Mouse (Mus musculus): ENCODE measurements around the gene Ppfia3. TPM values are rescaled to one million over a fixed set of nuclear protein-coding genes. Genes with fewer than 3 reads are reported as not detected.
"Not testable (repeated sequence)": the region's sequence is repeated elsewhere in the genome, so short reads cannot be mapped to it uniquely, and the experiment has no call there.

The Ppfia3 gene
- 100 to 1,000 TPM; 133 TPM for total RNA-seq (2021)
- long read RNA-seq, experiment 1, full-length matches to known transcripts, result 64 of 108 reads
- long read RNA-seq, experiment 1, partial matches to known transcripts, result 24 of 108 reads
- long read RNA-seq, experiment 1, other reads (novel, unspliced or antisense), result 20 of 108 reads
- long read RNA-seq, experiment 2, full-length matches to known transcripts, result 54 of 109 reads
- long read RNA-seq, experiment 2, partial matches to known transcripts, result 37 of 109 reads
- long read RNA-seq, experiment 2, other reads (novel, unspliced or antisense), result 18 of 109 reads

DNA sequence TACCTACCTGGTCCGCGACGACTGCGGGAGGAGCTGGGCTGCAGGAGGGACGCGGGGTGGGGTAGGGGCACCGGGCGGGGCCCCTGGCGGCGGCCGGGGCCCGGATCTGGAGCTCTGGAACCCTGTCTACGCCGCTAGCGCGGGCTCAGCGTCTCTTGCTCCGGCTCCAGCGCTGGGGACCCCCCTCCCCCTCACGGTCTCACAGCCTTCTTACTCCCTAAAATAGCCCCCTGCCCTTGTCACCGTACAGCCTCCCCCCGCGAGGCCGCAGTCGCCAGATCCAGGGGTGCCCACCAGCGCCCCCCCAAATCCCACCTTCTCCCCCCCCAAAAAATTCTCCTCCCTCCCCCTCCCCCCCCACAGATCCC is at the start of gene Ppfia3:
Gene Ppfia3 (minus strand): TSS at position 368 of the 368 bp plus-strand sequence.
- DNase-seq (ENCODE audit: low spot score in 2 of 2), result no peak

DNA sequence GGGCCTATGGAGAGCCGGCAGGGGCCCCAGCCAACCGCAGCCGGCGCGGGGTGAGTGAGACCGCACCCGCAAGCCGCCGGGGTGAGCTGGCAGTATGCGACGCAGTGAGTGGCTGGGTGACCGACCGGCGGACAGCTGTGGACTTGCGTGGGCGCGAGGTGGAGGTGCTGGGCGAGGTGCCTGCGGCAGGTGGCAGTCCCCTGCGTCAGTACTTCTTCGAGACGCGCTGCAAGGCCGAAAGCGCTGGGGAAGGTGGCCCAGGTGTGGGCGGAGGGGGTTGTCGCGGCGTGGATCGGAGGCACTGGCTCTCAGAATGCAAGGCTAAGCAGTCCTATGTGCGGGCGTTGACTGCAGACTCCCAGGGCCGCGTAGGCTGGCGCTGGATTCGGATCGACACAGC is 48.8 kb upstream of the Ppfia3 start:
- DNase-seq (ENCODE audit: low spot score in 2 of 2), result no peak

DNA sequence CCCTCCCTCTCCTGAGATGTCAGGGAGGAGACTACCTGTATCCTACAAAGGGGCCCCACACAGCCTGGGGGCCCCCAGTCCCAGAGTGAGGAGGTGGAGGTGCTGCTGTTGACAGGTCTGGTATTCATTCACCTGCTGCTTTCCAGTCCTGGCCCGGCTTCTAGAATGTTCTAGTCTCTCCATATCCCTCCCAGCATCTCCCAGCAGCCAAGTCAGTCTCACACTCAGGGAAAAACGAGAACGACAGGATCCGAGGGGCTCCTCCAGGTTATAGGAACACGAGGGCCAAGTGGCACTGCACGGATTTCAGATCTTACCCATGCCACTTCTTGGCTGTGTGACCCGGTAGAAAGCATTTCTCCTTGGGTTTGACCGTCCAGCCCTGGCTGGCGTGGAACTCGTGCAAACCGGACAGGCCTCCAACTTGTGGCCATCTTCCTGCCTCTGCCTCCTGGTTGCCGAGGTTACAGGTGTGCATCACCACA is 48.0 kb upstream of the Ppfia3 start:
- DNase-seq (ENCODE audit: low spot score in 2 of 2), result no peak

DNA sequence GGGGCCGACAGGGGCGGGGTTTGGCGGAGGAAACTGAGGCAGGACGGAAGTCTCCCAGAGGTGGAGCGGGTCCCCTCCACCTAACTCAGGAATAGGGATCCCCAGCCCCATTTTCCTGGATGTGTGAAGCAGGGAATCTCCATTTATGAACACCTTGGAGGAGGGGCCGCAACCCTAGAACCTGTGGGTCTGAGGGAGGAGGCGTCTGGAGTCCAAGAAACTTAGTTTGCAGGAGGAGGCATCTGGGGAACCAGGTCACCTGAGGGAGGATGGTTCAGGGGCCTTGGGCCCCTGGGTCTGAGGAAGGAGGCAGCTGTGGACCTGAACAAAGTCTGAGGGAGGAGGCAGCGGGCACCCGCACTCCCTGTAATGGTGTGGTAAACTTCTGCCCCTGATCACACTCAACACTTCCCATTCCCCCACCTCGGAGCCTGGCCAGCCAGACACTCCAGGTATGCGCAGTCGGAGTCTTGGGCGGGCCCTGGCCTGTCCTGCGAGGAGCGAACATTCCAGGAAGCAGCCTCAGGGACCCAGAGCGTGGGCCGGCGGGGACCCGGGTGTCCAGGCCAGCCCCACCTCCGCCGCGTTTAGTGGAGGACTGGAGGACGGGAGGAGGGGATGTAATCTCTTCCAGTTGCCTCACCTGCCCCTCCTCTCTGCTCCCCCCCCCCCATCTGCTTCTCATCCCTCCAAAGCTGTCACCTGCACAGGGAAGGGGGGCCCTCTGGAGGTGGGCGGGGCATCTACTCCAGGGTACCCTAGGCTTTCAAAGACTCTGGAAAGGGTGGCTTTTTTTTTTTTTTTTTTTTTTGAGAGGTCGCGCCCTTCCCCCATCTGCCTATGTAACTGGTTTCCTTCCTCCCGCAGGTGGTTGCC is 47.3 kb upstream of the Ppfia3 start:
- DNase-seq (ENCODE audit: low spot score in 2 of 2), result no peak

DNA sequence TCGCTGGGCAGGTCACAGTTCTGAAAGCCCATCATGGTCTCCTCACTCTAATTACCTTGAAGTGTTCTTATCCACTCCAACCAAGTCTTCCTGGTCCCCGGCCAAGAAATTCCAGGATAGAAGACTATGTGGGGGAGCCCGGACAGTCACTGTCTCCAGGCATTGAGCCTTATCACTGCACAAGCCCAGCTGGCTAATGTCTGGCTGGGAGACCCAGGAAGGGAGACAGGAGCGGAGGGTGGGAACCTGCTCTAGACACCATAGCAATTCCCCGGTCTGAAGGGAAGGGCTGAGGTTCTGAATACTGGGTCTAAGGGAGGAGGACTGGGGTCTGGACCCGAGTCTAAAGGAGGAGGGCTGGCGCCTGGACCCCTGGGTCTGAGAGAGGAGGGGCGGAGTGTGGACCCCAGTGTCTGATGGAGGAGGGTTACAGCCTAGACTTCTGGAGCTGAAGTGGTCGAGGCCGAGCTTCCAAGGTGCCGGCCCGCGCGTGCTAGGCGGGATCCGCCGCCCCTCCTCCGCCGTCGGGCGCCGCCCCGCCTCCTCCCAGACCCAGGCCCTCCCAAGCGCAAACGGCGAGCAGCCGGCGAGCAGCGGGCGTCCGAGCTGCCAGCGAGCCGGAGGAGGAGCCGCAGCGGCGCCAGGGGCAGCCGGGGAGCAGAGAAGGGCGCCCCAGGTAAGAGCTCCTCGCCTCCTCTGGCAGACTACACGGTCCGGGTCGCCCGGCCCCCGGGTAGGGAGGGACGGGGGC is 46.5 kb upstream of the Ppfia3 start, which contains the start of gene Ntf5:
Gene Ntf5 (plus strand): TSS at position 583 of the 751 bp plus-strand sequence.
- no peak for DNase-seq (ENCODE audit: low spot score in 2 of 2)

DNA sequence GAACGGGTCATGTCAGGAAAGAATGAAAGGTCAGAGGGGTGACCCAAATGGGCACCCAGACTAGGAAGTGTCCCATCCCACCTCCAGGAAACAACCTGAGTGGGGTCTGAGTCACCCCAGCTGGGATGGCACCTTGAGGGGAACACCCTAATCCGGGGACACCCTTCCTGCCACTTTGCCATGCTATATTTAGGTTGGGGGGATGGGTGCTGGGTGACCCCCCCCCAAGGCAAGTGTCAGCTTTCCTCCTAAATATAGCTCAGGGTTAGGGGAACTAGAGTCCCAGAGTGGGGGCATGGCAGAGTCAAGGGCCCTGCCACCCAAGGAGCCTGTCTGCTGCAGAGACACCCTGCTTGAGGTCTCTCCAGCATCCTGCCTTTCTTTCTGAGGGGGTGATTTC is 45.6 kb upstream of the Ppfia3 start:
- no peak for DNase-seq (ENCODE audit: low spot score in 2 of 2)

DNA sequence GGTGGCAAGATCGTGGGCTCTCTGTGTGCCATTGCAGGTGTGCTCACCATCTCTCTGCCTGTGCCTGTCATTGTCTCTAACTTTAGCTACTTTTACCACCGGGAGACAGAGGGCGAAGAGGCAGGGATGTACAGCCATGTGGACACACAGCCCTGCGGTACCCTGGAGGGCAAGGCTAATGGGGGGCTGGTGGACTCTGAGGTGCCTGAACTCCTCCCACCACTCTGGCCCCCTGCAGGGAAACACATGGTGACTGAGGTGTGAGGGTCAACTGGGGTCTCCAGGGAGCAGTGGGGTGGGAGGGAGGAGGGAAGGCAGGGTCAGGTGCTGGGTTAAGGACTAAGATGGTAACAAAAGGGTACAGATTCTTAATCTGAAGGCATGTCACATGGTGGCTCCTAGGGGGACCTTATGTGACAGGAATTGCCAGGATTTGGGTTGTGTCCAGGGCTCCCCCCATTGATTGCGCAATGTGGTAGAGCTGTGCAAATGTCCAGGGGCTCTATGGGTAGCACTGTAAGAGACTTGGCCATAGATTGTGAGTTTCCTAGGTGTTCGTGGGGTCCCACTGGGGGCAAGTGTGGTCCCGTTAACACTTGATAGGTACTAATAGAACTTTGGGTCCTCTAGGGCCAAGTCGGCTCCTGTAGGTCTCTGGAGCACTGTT is 42.8 kb upstream of the Ppfia3 start:
- DNase-seq (ENCODE audit: low spot score in 2 of 2), result no peak

DNA sequence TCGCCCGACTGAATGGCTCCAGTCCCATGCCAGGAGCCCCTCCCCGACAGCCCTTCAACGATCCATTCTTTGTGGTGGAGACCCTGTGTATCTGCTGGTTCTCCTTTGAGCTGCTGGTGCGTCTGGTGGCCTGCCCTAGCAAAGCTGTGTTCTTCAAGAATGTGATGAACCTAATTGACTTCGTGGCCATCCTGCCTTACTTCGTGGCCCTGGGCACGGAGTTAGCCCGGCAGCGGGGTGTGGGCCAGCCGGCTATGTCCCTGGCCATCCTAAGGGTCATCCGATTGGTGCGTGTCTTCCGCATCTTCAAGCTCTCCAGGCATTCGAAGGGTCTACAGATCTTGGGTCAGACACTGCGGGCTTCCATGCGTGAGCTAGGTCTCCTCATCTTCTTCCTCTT is 42.1 kb upstream of the Ppfia3 start:
- no peak for DNase-seq (ENCODE audit: low spot score in 2 of 2)

DNA sequence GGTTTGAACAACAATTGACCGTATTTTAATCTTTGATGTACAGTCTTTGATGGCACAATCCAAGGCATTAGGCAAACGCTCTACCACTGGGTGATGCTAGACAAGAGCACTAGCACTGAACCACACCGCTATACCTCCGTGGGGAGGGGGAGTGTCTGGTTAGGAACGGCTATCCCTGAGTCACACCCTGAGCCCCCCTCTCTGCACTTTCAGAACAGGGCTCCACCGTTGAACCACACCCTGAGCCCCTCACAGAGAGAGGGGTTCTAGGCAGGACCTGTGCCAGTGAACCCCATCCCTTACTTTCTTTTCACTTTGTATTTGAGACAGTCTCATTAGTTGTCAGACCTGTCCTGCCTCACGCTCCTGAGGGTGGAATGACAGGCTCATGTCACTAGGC is 41.5 kb upstream of the Ppfia3 start:
- no peak for DNase-seq (ENCODE audit: low spot score in 2 of 2)

DNA sequence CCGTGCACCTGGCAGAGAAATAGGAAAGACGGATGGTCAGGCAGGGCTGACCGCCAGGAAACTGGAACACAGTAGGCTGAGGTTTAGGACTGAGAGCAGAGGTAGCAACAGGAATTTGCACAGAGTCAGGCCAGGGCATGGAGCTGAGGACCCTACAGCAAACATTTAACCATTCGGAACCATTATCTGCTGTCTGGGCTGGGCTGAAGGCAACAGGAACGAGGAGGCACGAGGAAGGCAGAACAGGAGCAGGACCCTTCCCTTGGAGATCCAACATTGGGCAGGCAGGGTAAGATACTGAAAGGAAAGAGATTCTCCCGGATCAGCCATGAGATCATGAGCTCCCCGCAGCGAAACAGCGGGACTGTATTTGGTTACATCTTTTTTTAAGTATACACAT is 41.0 kb upstream of the Ppfia3 start:
- no peak for DNase-seq (ENCODE audit: low spot score in 2 of 2)

DNA sequence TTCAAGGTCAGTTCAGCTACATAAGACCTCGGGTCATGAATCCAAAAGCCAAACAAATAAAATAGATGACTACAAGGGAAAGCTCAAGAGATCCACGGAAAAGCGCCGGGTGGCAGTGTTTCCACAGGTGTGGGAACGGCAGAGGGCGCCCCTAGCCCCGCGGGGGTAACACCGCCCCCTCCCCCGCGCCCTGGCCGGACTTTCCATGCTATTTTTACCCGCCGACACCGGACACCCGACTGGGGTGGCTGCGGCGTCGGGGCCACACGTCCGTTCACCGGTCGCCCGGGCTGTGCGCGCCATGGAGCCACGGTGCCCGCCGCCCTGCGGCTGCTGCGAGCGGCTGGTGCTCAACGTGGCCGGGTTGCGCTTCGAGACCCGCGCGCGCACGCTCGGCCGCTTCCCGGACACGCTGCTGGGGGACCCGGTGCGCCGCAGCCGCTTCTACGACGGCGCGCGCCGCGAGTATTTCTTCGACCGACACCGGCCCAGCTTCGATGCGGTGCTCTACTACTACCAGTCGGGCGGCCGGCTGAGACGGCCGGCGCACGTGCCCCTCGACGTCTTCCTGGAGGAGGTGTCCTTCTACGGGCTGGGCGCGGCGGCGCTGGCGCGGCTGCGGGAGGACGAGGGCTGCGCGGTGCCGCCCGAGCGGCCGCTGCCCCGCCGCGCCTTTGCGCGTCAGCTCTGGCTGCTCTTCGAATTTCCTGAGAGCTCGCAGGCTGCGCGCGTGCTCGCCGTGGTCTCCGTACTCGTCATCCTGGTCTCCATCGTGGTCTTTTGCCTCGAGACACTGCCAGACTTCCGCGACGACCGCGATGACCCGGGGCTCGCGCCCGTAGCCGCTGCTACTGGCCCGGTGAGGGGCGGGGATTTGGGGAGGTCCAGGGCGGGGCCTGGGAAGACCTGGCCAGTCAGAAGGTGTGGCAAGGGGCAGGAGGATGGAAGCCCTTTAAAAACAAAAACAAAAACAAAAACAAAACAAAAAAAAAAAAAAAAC is 39.6 kb upstream of the Ppfia3 start:
- DNase-seq (ENCODE audit: low spot score in 2 of 2), result no peak

DNA sequence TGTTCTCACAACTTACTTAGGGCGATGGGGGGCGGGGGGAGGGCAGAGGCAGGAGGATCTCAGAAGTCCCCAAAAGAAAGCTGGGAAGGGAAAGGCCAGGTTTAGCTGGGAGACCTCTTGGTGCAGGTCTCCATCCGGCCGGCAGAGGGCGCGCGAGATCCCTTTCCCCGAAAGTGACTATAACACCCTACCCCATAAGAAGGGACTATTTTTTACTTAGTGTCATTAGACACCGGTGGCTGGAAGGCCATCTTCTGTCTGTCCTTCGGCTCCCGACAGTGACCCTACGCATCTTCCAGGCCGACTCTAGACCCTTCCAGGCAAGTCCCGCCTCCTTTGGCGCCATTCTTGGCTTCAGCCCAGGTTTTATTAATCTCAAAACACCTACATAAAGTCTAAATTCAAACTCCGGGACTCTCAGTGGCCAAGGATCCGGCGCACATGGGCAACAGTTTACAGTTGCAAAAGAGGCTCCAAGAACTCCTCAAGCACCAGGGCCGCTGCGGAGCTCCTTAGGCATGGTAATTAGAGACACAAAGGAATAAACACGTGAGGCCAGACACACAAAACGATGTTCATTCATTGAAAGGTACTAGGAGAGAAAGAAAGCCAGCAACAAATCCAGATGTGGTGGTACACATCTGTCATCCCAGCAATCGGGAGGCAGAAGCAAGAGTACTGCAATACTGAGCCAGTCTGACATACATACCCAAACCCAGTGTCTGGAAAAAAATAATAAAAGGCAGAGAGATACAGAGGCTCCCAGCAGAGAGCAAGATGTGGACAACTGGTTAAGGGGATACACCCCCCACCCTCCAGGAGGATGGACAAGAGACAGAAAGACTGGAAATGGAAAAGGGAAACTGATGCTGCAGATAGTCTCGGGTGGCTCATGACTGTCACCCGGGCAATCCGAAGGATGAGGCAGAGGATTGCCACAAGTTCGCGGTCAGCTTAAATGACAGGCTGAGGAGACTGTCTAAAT is 38.6 kb upstream of the Ppfia3 start, which contains the start of gene Kcna7:
Gene Kcna7 (plus strand): TSS at position 563 of the 985 bp plus-strand sequence.
- peak; percentile 53 to 59 for DNase-seq (ENCODE audit: low spot score in 2 of 2)

DNA sequence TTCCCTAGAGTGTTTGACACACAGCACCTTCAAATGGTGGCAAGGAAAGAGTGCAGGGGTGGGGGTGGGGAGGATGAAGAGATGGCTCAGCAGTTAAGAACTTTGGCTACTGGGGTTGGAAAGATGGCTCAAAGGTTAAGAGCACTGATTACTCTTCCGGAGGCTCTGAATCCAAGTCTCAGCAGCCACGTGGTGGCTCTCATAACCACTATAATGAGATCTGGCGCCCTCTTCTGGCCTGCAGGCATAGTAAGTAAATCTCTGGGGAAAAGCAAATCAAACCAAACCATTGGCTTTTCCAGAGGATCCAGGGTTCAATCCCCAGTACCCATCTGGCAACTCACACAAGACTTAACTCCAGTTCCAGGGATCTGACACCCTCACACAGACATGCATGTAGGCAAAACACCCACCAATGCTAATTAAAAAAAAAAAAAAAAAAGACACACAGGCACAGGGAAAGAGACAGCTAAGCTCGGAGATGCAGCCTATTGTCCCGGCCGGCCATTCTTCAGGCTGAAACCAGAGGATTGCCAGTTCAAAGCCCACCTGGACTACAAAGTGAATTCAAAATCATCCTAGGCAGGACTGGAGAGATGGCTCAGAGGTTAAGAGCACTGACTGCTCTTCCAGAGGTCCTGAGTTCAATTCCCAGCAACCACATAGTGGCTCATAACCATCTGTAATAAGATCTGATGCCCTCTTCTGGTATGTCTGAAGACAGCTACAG is 36.9 kb upstream of the Ppfia3 start:
- peak in 1 of 2 experiments; percentile 31 for DNase-seq (ENCODE audit: low spot score in 2 of 2)

DNA sequence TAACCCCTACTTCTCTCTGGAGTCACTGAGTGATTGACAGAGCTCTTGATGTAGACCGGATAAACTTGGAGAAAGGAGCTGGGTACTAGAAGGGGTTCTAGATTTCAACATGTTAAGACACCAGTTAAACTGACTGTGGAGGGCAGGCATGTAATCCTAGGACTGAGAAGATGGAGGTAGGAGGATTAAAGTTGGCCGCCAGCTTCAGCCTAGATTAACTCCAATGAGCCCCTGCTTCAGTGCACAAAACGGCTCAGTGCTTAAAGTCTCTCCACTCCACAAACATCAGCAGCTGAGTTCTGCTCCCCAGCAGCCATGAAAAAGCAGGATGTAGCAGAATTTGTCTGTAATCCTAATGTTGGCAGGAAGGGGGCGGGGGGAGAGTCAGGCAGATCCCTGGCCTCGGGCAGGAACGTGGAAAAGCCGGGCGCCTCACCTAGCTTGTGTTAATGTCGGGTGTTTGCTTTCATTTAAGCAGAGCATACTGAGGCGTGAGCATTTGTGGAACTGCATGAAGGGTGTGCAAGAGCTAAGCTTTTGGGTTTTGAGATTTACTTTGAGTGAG is 34.8 kb upstream of the Ppfia3 start:
- DNase-seq (ENCODE audit: low spot score in 2 of 2), result no peak

DNA sequence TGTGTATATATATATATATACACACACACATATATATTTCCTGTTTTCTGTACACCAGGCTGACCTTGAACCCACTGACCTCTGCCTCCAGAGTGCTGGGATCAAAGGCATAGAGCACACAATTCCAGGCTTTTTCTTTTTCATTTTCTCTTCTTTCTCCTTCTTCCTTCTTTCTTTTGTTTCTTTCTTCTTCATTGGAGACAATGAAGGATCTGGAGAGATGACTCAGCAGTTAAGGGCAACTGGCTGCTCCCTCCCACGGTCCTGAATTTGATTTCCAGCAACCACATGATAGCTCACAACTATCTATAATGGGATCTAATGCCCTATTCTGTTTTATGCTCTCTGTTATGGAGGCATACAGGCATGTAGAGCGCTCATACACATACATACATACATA is 30.0 kb upstream of the Ppfia3 start:
- no peak for DNase-seq (ENCODE audit: low spot score in 2 of 2)

DNA sequence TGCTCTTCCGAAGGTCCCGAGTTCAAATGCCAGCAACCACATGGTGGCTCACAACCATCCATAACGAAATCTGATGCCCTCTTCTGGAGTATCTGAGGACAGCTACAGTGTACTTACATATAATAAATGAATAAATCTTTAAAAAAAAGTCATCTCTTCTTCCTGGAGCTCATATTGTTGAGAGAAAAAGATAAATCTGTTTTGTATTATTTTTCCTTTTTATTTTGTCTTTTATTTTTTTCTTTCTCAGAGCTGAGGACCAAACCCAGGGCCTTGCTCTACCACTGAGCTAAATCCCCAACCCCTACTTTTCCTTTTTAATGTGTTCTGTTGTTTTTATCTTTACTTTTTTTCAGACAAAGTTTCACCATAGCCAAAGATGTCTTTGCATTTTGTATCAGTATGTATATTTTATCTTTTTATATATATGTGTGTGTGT is 29.5 kb upstream of the Ppfia3 start:
- not testable (repeated sequence) for DNase-seq (ENCODE audit: low spot score in 2 of 2)

DNA sequence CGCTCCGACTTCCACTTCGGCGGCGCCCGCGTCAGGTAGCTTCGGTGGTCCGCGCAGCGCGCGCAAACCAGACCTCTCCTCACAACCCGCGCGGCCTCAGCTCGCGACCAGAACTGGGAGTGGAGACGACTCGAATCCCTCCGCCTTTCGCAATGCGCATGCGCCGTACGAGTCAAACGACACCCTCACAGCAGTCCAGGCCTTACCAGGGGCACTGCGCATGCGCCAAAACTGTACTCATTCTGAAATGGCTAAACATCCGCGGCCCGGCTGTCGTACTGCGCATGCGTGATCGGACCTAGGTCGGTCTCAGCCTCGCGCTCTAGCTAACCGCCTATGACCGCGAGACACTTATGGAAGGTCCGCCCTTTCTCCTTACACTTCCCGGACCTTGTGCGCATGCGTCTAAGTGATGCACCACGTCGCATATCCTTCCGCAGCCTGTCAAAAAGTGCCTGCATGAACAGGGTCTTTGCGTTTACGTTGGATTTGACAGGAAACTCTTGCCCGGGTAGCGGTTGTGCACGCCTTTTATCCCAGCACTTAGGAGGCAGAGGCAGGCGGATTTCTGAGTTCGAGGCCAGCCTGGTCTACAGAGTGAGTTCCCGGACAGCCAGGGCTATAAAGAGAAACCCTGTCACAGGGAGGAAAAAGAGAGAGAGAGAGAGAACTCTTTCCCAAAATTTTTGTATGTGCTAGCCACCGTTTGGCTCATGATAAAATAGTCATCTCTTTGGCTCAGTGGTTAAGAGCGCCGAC is 28.9 kb upstream of the Ppfia3 start, which contains the start of gene Snrnp70:
Gene Snrnp70 (minus strand): TSS at position 165 of the 759 bp plus-strand sequence.
- DNase-seq (ENCODE audit: low spot score in 2 of 2), result peak; percentile 100
